Mouse (Mus musculus) stomach, postnatal 0 days (tissue): Measurements from ENCODE around the gene Arl6ip1.

ENCODE experiments used
- CTCF ChIP-seq: IDR thresholded peaks from 2 replicates; pipeline ENCODE4 v1.5.1; 2016; ENCODE audit warnings: antibody characterized with exemption, low read depth, mild to moderate bottlenecking, moderate library complexity
- EP300 ChIP-seq: optimal IDR thresholded peaks from 2 replicates; pipeline ENCODE3; 2016; ENCODE audit warnings: antibody characterized with exemption

- TF ChIP-seq CTCF = no peak
- TF ChIP-seq EP300 = no peak
Observed at GRCm38 (mm10) chr7:118103462-118104379, 25.7 kb downstream of the Arl6ip1 start.
